Mouse (Mus musculus) inflammation-experienced regulatory T-cells, adult 6 months (primary cell): Measurements from ENCODE around the gene Zcwpw1. TPM values are rescaled to one million over a fixed set of nuclear protein-coding genes. Genes with fewer than 3 reads are reported as not detected.
"Not testable (repeated sequence)": the region's sequence is repeated elsewhere in the genome, so short reads cannot be mapped to it uniquely, and the experiment has no call there.

ENCODE experiments used
- ATAC-seq: one replicate; pipeline ENCODE4 v1.8.0; 2017
- polyA plus RNA-seq, 3 experiments: library from polyadenylated mRNA; unstranded; fragments of 100-300 nt; shearing (Covaris generic); gene quantifications; one replicate each; pipeline ENCODE4 v1.2.1; 2017

The Zcwpw1 gene
- polyA plus RNA-seq, 3 experiments from 2014 or later, result 4.7 to 12.0 (median 11.0) TPM

DNA sequence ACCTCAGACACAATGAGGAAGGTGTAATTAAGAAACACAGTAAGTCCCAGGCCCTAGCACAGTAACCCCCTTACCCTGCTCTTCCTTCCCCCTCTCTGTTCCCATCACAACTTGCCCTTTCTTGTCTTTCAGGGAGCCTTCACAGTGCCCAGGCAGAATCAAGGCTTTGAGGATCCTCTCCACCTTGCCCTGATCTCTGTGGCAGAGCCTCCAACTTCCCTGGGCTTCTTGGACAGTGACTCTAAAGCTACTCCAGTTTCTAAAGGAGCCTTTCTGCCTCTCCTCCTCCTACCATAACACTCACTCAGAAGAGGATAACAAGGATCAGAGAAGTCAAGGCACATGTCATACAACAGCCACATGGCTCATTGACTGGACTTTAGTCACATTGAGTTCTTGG is 49.0 kb downstream of the Zcwpw1 start:
- ATAC-seq, result no peak

DNA sequence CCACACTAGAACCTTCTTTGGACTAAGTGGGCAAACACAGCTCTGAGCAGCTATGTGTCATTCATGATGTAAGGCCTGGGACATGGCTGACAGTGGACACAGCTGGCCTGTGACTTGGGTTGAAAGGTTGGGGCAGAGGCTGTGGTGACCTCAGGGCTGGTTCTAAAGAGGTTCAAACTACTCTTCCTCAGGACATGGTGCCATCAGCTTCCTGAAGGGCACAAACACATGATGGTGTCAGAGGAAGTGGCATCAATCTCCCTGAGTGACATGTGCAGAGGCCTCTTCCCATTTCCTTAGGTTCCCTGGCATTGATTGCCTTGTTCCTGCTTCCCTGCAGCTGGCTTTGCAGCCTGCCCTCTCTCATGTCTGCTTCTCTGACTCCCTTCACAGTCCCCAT is 49.5 kb downstream of the Zcwpw1 start:
- not testable (repeated sequence) for ATAC-seq

DNA sequence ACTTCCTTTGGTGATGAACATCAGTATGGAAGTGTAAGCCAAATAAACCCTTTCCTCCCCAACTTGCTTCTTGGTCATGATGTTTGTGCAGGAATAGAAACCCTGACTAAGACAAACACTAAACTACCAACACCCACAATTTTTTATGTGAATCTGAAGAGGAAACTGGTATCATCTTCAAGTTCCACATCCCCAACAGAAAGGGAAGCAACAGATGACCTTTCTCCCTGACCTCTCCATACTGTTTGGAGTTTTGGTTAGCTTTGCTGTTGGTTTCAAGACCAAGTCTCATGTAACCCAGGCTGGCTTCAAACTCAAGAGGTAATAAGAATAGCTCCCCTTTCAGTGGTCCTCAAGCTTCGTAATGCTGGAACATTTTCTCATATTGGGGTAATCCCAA is 62.7 kb downstream of the Zcwpw1 start:
- ATAC-seq, result not testable (repeated sequence)

DNA sequence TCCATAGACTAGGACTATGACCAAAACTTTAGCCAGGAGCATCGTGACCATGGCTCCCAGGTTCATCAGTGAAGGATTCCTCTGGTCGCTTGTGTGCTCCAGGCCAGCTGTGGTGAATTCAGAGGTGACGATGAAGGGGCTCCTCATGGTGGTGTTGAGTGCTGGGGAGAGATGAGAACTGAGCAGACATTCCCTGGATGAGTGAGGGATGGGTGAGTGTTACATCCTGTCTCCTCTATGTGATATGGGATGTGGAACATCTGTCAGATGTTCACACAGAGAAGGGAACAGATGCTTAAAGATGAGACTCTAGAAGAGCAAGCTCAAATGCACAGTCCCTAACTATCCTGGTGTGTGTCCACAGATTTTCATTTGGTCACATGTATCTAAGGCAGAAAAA is 67.3 kb downstream of the Zcwpw1 start:
- ATAC-seq, result not testable (repeated sequence)

DNA sequence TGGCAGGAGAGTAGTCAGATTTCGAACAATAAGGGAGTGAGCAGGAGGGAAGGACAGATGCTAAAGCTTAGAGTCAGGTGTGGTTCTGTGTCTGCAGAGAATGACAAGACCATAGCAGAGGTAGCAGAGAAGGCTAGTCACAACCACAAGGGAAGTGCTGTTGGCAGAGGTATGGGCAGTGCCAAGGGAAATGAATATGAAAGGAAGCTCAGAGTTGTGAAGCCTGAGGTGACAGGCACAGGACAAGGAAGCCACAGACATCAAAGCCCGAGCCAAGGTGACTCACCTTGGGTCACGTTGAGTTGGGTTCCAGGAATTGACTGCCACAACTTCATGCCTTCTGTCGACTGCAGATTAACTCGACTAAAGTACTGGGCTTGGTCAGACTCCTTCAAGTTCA is 69.3 kb downstream of the Zcwpw1 start:
- peak; percentile 41 for ATAC-seq

DNA sequence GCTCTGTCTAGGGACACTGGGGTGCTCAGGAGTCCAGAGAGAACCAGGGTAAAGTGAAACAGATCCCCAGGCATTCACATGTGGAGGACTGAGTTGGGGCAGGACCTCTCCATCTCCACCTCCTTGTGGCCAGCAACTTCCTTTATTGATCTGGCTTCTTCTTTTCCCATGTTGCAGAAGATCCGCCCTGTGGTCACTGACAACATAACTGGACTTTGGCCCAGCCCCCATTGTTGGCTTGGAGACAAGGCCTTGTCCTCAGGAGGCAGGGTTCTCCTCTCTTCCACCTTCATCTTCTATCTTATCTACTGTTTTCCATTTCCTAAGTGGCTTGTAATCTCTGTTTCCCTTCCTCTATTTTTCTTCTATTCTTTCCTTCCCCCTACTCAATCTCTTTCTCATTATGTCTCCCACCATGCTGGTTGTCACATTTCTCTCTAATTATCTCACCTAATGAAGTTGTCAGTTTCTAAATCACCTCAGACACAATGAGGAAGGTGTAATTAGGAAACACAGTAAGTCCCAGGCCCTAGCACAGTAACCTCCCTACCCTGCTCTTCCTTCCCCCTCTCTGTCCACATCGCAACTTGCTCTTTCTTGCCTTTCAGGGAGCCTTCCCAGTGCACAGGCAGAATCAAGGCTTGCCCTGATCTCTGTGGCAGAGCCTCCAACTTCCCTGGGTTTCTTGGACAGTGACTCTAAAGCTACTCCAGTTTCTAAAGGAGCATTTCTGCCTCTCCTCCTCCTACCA is 70.5 kb downstream of the Zcwpw1 start, which contains the start of gene Pilrb1:
TSS of gene Pilrb1 (minus strand) at position 147 of the 751 bp plus-strand sequence.
- ATAC-seq, result not testable (repeated sequence)

DNA sequence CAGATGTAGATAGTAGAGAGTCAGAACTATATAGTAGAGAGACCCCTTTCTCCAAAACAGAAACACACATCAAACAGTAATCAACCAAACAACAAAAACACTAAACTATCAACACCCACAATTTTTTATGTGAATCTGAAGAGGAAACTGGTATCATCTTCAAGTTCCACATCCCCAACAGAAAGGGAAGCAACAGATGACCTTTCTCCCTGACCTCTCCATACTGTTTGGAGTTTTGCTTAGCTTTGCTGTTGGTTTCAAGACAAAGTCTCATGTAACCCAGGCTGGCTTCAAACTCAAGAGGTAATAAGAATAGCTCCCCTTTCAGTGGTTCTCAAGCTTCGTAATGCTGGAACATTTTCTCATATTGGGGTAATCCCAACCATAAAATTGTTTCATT is 76.4 kb downstream of the Zcwpw1 start:
- not testable (repeated sequence) for ATAC-seq

DNA sequence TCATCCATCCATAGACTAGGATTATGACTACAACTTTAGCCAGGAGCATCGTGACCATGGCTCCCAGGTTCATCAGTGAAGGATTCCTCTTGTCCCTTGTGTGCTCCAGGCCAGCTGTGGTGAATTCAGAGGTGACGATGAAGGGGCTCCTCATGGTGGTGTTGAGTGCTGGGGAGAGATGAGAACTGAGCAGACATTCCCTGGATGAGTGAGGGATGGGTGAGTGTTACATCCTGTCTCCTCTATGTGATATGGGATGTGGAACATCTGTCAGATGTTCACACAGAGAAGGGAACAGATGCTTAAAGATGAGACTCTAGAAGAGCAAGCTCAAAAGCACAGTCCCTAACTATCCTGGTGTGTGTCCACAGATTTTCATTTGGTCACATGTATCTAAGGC is 81.0 kb downstream of the Zcwpw1 start:
- not testable (repeated sequence) for ATAC-seq

DNA sequence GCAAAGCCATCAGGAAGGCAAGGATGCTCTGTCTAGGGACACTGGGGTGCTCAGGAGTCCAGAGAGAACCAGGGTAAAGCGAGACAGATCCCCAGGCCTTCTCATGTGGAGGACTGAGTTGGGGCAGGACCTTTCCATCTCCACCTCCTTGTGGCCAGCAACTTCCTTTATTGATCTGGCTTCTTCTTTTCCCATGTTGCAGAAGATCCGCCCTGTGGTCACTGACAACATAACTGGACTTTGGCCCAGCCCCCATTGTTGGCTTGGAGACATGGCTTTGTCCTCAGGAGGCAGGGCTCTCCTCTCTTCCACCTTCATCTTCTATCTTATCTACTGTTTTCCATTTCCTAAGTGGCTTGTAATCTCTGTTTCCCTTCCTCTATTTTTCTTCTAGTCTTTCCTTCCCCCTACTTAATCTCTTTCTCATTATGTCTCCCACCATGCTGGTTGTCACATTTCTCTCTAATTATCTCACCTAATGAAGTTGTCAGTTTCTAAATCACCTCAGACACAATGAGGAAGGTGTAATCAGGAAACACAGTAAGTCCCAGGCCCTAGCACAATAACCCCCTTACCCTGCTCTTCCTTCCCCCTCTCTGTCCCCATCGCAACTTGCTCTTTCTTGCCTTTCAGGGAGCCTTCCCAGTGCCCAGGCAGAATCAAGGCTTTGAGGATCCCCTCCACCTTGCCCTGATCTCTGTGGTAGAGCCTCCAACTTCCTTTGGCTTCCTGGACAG is 84.2 kb downstream of the Zcwpw1 start, which contains the start of gene Pilrb2:
TSS of gene Pilrb2 (minus strand) at position 172 of the 737 bp plus-strand sequence.
- ATAC-seq, result not testable (repeated sequence)

Other genes with a start within 250 kb of the Zcwpw1 start
- gene Actl6b, start 234.3 kb upstream of the Zcwpw1 start, polyA plus RNA-seq, result not detected
- gene Tfr2, start 218.0 kb upstream of the Zcwpw1 start, polyA plus RNA-seq, result 1 to 10 TPM in 2 of 3 experiments, not detected in 1; 1.3 to 1.9 TPM
- gene Mospd3, start 186.7 kb upstream of the Zcwpw1 start, polyA plus RNA-seq, result 10 to 100 TPM; 24.5 to 34.8 (median 31.0) TPM
- under 1 TPM in 2 of 3 experiments, not detected in 1; 0.40 to 0.80 TPM for gene Pcolce, start 174.0 kb upstream of the Zcwpw1 start, polyA plus RNA-seq
- under 1 TPM in 2 of 3 experiments, not detected in 1; 0.33 to 0.67 TPM for gene Fbxo24, start 158.8 kb upstream of the Zcwpw1 start, polyA plus RNA-seq
- 10 to 100 TPM; 57.9 to 66.2 (median 65.6) TPM for gene Lrch4, start 158.7 kb upstream of the Zcwpw1 start, polyA plus RNA-seq
- 10 to 100 TPM in 2 of 3 experiments, 1 to 10 TPM in 1; 8.6 to 14.1 (median 13.3) TPM for gene Gm20605, start 158.6 kb upstream of the Zcwpw1 start, polyA plus RNA-seq
- 10 to 100 TPM; 18.2 to 49.8 (median 44.0) TPM for gene Sap25, start 146.5 kb upstream of the Zcwpw1 start, polyA plus RNA-seq
- gene Irs3, start 142.1 kb upstream of the Zcwpw1 start, polyA plus RNA-seq, result not detected
- 10 to 100 TPM; 16.1 to 21.7 (median 16.4) TPM for gene Agfg2, start 103.1 kb upstream of the Zcwpw1 start, polyA plus RNA-seq
- under 1 TPM in 2 of 3 experiments, not detected in 1; 0.12 to 0.20 TPM for gene Nyap1, start 46.2 kb upstream of the Zcwpw1 start, polyA plus RNA-seq
- 10 to 100 TPM; 43.3 to 83.4 (median 64.7) TPM for gene Tsc22d4, start 42.1 kb upstream of the Zcwpw1 start, polyA plus RNA-seq
- gene Ppp1r35, start 8.9 kb upstream of the Zcwpw1 start, polyA plus RNA-seq, result 10 to 100 TPM in 1 of 3 experiments, 1 to 10 TPM in 2; 6.0 to 10.9 (median 6.5) TPM
- gene Mepce, start 143 bp upstream of the Zcwpw1 start, polyA plus RNA-seq, result 10 to 100 TPM; 13.1 to 32.7 (median 29.8) TPM
- under 1 TPM in 2 of 3 experiments, not detected in 1; 0.19 to 0.79 TPM for gene Pilra, start 48.5 kb downstream of the Zcwpw1 start, polyA plus RNA-seq
- gene Pilrb1, start 70.3 kb downstream of the Zcwpw1 start, polyA plus RNA-seq, result under 1 TPM in 1 of 3 experiments, not detected in 2; 0.38 TPM
- not detected for gene Pilrb2, start 84.0 kb downstream of the Zcwpw1 start, polyA plus RNA-seq
- gene Cyp3a13, start 133.8 kb downstream of the Zcwpw1 start, polyA plus RNA-seq, result not detected
- not detected for gene Gjc3, start 175.3 kb downstream of the Zcwpw1 start, polyA plus RNA-seq
- not detected for gene Azgp1, start 193.7 kb downstream of the Zcwpw1 start, polyA plus RNA-seq
- gene Smok3a, start 233.5 kb downstream of the Zcwpw1 start, polyA plus RNA-seq, result not detected
- not detected for gene Smok3b, start 233.6 kb downstream of the Zcwpw1 start, polyA plus RNA-seq